Mouse (Mus musculus): ENCODE measurements around the gene Rufy2. TPM values are rescaled to one million over a fixed set of nuclear protein-coding genes. Genes with fewer than 3 reads are reported as not detected.

Gene Rufy2
- polyA plus RNA-seq (2012; ENCODE audit: low replicate concordance) = 3.9 and 4.1 TPM in 2 replicates

GRCm38 (mm10) chr10:62980039-62980954 is at the start of gene Rufy2:
TSS of gene Rufy2 (plus strand) at chr10:62980223.

GRCm38 (mm10) chr10:62946738-62947471 is 33.1 kb upstream of the Rufy2 start, which contains the start of gene Dna2:
TSS of gene Dna2 (plus strand) at chr10:62947026.

GRCm38 (mm10) chr10:63023749-63024579 is 43.9 kb downstream of the Rufy2 start, which contains the start of the genes Hnrnph3 and Pbld2:
TSS of gene Hnrnph3 (minus strand) at chr10:63024217.
TSS of gene Pbld2 (plus strand) at chr10:63024315.

GRCm38 (mm10) chr10:63059862-63060261 is 79.8 kb downstream of the Rufy2 start, which contains the start of gene Pbld1:
TSS of gene Pbld1 (plus strand) at chr10:63060162.

Other genes with a start within 250 kb of the Rufy2 start
- 2.2 and 13.8 TPM in 2 replicates for gene Ccar1, start 187.9 kb upstream of the Rufy2 start, polyA plus RNA-seq (2012; ENCODE audit: low replicate concordance)
- gene Tet1, start 71.2 kb upstream of the Rufy2 start, polyA plus RNA-seq (2012; ENCODE audit: low replicate concordance) = 0.08 and 0.39 TPM in 2 replicates
- gene Slc25a16, start 59.6 kb upstream of the Rufy2 start, polyA plus RNA-seq (2012; ENCODE audit: low replicate concordance) = 8.8 and 20.5 TPM in 2 replicates
- 6.0 and 9.1 TPM in 2 replicates for gene Dna2, start 33.2 kb upstream of the Rufy2 start, polyA plus RNA-seq (2012; ENCODE audit: low replicate concordance)
- gene Hnrnph3, start 44.0 kb downstream of the Rufy2 start, polyA plus RNA-seq (2012; ENCODE audit: low replicate concordance) = 15.2 and 16.7 TPM in 2 replicates
- not detected in 2 replicates for gene Pbld2, start 44.1 kb downstream of the Rufy2 start, polyA plus RNA-seq (2012; ENCODE audit: low replicate concordance)
- not detected in 2 replicates for gene Pbld1, start 79.9 kb downstream of the Rufy2 start, polyA plus RNA-seq (2012; ENCODE audit: low replicate concordance)
- gene Atoh7, start 119.4 kb downstream of the Rufy2 start, polyA plus RNA-seq (2012; ENCODE audit: low replicate concordance) = not detected in 2 replicates
- 0.07 TPM in 1 of 2 replicates, not detected in the other for gene Mypn, start 223.7 kb downstream of the Rufy2 start, polyA plus RNA-seq (2012; ENCODE audit: low replicate concordance)